7 mouse cellular contexts compared by ENCODE assay signal in the genomic region with DNA sequence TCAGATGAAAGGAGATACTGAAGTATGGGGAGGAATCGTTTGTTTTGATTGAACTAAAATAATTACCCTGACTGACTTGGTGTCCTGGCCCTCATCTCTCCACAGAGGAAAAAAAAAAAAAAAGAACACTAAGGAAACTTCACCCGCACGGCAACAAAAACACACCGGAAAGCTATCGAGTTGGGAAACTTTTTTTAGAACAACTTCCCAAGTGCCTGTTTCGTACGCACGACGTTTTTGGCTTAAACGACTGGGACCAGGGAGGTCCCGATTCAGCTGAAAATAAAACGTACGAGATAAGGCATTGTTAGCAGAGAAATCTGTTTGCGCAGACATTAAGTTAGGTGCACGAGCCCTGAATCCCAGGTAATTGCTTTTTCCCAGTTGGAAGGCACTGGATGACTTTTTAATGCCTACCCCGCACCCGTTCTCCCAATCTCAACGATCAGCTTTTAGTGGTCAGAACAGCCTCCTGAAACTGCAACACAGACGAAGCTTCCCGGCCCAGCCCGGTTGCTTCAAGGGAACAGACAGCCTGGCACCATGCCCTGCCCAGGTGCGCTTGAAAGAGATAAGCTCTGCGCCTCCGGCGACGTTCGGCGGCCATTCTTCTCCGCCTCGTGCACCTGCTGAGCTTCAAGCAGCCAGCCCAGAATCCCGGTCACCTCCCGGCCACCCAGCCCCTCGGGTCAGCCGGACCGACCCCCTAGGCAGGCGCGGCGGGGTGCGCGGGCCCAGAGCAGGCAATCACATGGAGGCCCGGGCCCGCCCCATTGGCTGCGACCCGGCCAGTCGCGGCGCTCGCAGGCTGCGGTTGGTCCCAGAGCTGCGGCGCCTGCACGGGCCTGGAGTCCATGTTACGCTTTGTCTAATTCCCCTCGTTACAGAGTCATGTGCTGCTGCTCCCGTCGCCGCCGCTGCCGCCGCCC. TPM values are rescaled to one million over a fixed set of nuclear protein-coding genes. Genes with fewer than 3 reads are reported as not detected.
A peak's percentile ranks its signal among the peaks of the same experiment; 100 is the strongest.
DNase-seq lines count a peak whose midpoint lies in the region; ATAC-seq and TF ChIP-seq lines count a peak whose summit lies in the region.

A gene (plus strand): TSS at position 829 of the 929 bp plus-strand sequence.

- peaks cover 9% of the 10 kb centered on the region; the same call in 1 of the 2 replicates for H3K27me3 ChIP-seq in embryonic facial prominence, embryonic 13.5 days
- no peaks in the 10 kb centered on the region; the same call in 1 of the 2 replicates for H3K27me3 ChIP-seq in limb, embryonic 14.5 days (ENCODE audit: control insufficient read depth, insufficient read depth, low read length)
- no peaks in the 10 kb centered on the region for H3K27me3 ChIP-seq in midbrain, embryonic 16.5 days (ENCODE audit: control insufficient read depth, insufficient read depth, low read depth, low read length)

- H3K9ac ChIP-seq in embryonic facial prominence, embryonic 13.5 days = peak within 1 kb of the TSS; percentile 93
- peak within 1 kb of the TSS; percentile 92 for H3K9ac ChIP-seq in limb, embryonic 14.5 days (ENCODE audit: low read depth, low read length, severe bottlenecking)
- peak within 1 kb of the TSS; percentile 100 for H3K9ac ChIP-seq in midbrain, embryonic 16.5 days (ENCODE audit: low read depth, low read length)

- DNase-seq in adrenal gland, postnatal 25 days = peak; percentile 90
- peak; percentile 79 for DNase-seq in heart, adult 8-10 months (ENCODE audit: low spot score)
- peak; percentile 94 for DNase-seq in kidney, adult 9 months
- DNase-seq in limb, embryonic 14.5 days (ENCODE audit: low spot score) = peak; percentile 78
- DNase-seq in spleen, postnatal 10 days (ENCODE audit: low spot score in 2 of 2) = peak; percentile 79 to 84

- TF ChIP-seq POLR2A in limb, embryonic 14.5 days (IDR thresholded peaks at IDR 0.05; ENCODE audit: borderline replicate concordance, extremely low read depth, insufficient read depth, insufficient read length) = peak; percentile 56; the same call in 1 of the 2 replicates

- peak within 1 kb of the TSS; percentile 91 for H3K4me2 ChIP-seq in embryonic facial prominence, embryonic 13.5 days
- peak within 1 kb of the TSS; percentile 96 for H3K4me2 ChIP-seq in limb, embryonic 14.5 days (replicated peaks; ENCODE audit: low read depth, low read length, severe bottlenecking)
- H3K4me2 ChIP-seq in midbrain, embryonic 16.5 days (ENCODE audit: low read length) = peak within 1 kb of the TSS; percentile 90

- ATAC-seq in embryonic facial prominence, embryonic 13.5 days (ENCODE audit: insufficient number of reproducible peaks, insufficient read depth, low FRiP score, low TSS enrichment, low read depth) = peak; percentile 87
- peak; percentile 89 for ATAC-seq in limb, embryonic 14.5 days (ENCODE audit: low FRiP score, low read depth)
- ATAC-seq in midbrain, embryonic 16.5 days = peak; percentile 96

- H3K9me3 ChIP-seq in embryonic facial prominence, embryonic 13.5 days = no peaks in the 10 kb centered on the region
- H3K9me3 ChIP-seq in limb, embryonic 14.5 days (ENCODE audit: control insufficient read depth, low read length) = no peaks in the 10 kb centered on the region
- H3K9me3 ChIP-seq in midbrain, embryonic 16.5 days (replicated peaks; ENCODE audit: control insufficient read depth, low read length, poor library complexity, severe bottlenecking) = no peaks in the 10 kb centered on the region

- H3K4me3 ChIP-seq in embryonic facial prominence, embryonic 13.5 days = peak within 1 kb of the TSS; percentile 88
- peak within 1 kb of the TSS; percentile 89 for H3K4me3 ChIP-seq in limb, embryonic 14.5 days (replicated peaks; ENCODE audit: low read length)
- H3K4me3 ChIP-seq in midbrain, embryonic 16.5 days (ENCODE audit: low read depth, low read length) = peak within 1 kb of the TSS; percentile 97

- 1% methylated on average over 59 of the region's 60 CpGs for WGBS in embryonic facial prominence, embryonic 13.5 days
- WGBS in limb, embryonic 14.5 days = 3% methylated on average over 49 of the region's 60 CpGs
- 2% methylated on average over 60 of the region's 60 CpGs for WGBS in midbrain, embryonic 16.5 days

- H3K36me3 ChIP-seq in embryonic facial prominence, embryonic 13.5 days = no peaks in the 10 kb centered on the region
- H3K36me3 ChIP-seq in limb, embryonic 14.5 days (ENCODE audit: control insufficient read depth, insufficient read depth, low read length) = no peaks in the 10 kb centered on the region
- H3K36me3 ChIP-seq in midbrain, embryonic 16.5 days (ENCODE audit: control insufficient read depth, insufficient read depth, low read length) = no peaks in the 10 kb centered on the region

- peak within 1 kb of the TSS; percentile 90 for H3K27ac ChIP-seq in embryonic facial prominence, embryonic 13.5 days
- H3K27ac ChIP-seq in limb, embryonic 14.5 days (replicated peaks; ENCODE audit: low read depth, low read length) = peak within 1 kb of the TSS; percentile 68
- peak within 1 kb of the TSS; percentile 93 for H3K27ac ChIP-seq in midbrain, embryonic 16.5 days (ENCODE audit: low read length)

- H3K4me1 ChIP-seq in embryonic facial prominence, embryonic 13.5 days = peaks cover 41% of the 10 kb centered on the region
- H3K4me1 ChIP-seq in limb, embryonic 14.5 days (ENCODE audit: control insufficient read depth, insufficient read depth, low read length) = peaks cover 20% of the 10 kb centered on the region
- H3K4me1 ChIP-seq in midbrain, embryonic 16.5 days (ENCODE audit: control insufficient read depth, insufficient read depth, low read length) = peaks cover 31% of the 10 kb centered on the region

RNA-seq across cellular contexts. Expression of the gene that starts here (rescaled TPM):
- total RNA-seq in adrenal gland, postnatal 25 days (2021) = 99.7 and 124 TPM in 2 replicates
- polyA plus RNA-seq in embryonic facial prominence, embryonic 13.5 days (2015; fragmentation: Nextera tagmentation; extraction: Ambion mirVana) = 19.4 and 20.1 TPM in 2 replicates
- total RNA-seq in heart, adult 8-10 months (2022) = 10 to 100 TPM in 1 of 4 experiments, 1 to 10 TPM in 3; 7.2 to 11.1 (median 9.0) TPM
- 8.1 and 8.2 TPM in 2 replicates for polyA plus RNA-seq in limb, embryonic 14.5 days (2012; rRNA removed)
- 13.4 and 15.3 TPM in 2 replicates for polyA plus RNA-seq in limb, embryonic 14.5 days (2014; fragmentation: Nextera tagmentation; extraction: Ambion mirVana)
- polyA plus RNA-seq in midbrain, embryonic 16.5 days (2015; fragmentation: Nextera tagmentation; extraction: Ambion mirVana) = 33.9 and 35.9 TPM in 2 replicates

Comparison
In these comparisons a context has a peak if more than half of its experiments do, and no peak if none do; other contexts are left out.
1. Peak in every context shown above with its lines: DNase-seq, ATAC-seq, H3K4me3 ChIP-seq and H3K27ac ChIP-seq.